Mouse (Mus musculus): ENCODE results near the gene Apba2. TPM values are rescaled to one million over a fixed set of nuclear protein-coding genes. Genes with fewer than 3 reads are reported as not detected.

Apba2 gene
- polyA plus RNA-seq, 1 experiment: 2.3 TPM

DNA sequence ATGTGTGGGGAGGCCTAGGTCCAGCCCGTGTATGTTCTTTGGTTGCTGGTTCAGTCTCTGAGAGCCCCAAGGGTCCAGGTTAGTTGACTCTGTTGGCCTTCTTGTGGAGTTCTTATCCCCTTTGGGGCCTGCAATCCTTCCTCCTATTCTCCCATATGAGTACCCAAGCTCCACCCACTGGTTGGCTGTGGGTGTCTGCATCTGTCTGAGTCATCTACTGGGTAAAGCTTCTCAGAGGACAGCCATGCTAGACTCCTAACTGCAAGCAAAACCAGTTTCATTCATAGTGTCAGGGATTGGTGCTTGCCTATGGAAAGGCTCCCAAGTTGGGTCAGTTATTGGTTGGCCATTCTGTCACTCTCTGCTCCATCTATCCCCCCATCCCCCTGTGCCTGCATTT, 29.8 kb downstream of the Apba2 start:
- DNase-seq (ENCODE audit: low spot score): no peak

DNA sequence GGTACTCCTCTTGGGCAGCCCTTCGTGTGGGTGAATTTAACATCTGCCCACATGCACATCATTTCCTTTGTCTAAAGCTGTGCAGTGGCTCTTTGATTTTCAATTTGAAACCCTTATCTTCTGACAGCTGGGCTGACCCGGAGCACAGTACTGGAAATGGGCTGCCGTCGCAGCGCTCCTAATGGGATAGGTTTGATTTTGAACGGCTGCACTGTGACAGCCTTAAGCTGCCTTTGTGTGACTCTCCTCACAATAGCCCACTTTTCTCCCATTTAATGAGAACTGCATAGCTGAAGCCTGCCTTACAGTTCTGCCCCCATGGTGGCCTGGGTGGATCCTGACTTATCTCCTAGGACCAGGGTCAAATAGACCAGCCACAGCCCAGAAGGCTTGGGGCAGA, 31.9 kb downstream of the Apba2 start:
- no peak for DNase-seq (ENCODE audit: low spot score)

DNA sequence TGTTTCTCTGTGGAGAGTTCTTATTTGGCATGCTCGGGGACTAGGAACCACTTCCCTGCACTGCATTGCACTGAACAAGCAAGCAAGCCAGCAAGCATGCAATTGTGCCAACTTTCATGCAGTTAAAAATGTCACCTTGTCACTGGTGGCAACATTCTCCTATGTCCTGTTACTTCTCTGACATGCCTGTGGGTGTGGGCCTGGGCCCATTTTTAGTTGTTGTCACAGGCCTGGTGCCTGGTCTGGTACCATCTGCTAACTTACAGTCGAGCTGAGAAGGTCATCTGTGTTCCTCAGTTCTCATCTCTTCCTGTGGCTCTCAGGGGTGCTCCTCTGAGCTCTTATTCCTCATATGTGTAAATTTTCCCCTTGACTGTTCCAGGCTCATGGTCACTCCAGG, 33.8 kb downstream of the Apba2 start:
- no peak for DNase-seq (ENCODE audit: low spot score)

DNA sequence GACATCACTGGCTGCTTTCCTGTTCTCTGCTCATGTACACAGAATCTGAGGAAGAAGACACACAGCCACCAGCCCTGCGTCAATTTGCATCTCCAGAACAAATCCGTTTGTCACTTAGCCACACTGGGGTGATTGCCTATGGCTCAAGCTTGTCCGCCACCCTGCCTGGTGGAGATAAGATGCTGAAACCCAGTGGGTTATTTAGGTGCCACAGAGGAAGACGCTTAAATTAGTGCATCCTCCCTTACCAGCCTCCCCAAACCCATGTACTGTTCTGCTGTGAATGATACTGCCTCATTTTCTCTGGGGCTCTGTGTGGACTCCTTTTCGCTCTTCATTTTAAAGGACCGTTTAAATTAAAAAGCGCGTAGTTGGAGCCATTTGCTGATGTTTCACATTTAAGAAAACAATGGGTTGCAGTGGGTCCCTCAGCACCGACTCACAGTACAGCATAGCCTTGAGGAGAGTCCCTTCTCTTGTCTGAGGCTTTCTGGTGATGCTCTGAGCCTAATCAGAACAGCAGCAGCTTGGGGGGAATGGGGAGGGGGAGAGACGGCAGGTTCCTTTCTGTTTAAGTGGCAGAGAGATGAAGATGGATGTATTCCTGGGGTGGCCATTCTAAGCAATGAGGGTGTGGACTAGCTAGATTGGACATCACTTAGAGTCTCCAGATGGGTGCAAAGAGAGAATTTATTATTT, 38.1 kb downstream of the Apba2 start:
- no peak for DNase-seq (ENCODE audit: low spot score)

DNA sequence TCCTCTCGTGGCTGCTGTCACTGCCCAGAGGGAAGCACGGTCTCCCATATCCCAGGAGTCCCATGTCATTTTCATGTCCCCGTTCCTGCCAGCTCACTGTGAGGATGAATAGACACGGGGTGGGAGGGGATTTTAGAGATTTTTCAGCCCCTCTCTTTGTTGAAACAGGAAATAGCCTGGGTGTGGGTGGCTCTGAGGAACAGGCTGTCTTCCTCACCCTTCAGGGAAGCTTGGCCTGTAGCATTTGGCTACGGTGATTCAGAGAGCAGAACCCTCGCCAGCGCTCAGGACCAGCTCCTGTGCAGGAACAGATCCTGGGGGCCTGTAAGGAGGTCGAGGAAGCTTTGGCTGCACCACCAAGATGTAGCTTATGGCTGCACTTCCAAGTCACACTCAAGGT, 45.3 kb downstream of the Apba2 start:
- DNase-seq (ENCODE audit: low spot score): no peak

DNA sequence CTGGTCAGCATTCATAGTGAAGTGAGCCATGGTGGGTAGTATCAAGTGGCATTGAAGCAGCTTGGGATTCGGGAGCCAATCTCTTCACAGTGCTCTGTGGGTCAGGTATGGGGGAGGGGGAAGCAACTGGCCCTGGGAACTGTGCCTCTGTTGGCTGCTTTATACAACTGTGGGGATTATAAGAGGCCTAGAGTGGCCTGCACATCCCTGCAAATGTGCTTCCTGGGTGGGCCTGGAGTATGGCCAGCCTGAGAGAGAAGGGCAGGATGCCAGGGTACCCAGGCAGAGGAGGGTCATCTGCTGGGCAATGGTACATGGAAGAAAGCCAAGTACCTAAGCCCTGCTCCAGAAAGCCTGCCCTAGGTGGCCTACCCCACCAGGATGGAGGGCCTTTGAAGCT, 49.4 kb downstream of the Apba2 start:
- no peak for DNase-seq (ENCODE audit: low spot score)

DNA sequence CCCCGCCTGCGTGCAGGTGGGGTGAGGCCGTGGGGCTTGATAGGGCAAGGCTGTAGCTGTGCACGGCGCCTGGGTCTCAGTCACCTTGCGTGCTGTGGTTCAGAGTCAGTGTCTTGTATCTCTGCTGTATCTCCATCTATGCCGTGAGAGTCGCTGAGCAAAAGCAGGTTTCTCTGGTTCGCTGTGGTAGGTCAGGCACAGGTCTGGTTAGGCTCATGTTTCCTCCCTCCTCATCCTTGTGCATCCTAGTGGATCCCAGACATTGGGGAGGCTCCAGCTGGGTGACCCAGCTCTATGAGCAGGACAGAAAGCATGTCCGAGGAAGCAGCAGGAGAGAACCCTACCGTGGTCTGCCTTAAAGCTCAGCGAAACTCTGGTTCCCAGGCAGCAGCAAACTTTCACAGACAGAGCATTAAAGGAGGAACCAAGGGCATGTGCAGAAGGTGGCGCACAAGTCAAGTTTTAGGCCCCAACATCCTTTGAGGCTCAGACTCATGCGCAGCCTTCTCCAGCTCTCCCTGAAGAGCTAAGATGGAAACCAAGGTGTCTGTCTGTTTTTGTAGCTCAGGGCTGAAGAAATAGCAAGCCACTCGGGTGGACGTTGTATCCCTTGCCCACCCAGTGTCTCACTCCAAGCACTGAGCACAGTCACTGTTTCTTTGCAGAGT, 51.2 kb downstream of the Apba2 start:
- DNase-seq (ENCODE audit: low spot score): no peak

DNA sequence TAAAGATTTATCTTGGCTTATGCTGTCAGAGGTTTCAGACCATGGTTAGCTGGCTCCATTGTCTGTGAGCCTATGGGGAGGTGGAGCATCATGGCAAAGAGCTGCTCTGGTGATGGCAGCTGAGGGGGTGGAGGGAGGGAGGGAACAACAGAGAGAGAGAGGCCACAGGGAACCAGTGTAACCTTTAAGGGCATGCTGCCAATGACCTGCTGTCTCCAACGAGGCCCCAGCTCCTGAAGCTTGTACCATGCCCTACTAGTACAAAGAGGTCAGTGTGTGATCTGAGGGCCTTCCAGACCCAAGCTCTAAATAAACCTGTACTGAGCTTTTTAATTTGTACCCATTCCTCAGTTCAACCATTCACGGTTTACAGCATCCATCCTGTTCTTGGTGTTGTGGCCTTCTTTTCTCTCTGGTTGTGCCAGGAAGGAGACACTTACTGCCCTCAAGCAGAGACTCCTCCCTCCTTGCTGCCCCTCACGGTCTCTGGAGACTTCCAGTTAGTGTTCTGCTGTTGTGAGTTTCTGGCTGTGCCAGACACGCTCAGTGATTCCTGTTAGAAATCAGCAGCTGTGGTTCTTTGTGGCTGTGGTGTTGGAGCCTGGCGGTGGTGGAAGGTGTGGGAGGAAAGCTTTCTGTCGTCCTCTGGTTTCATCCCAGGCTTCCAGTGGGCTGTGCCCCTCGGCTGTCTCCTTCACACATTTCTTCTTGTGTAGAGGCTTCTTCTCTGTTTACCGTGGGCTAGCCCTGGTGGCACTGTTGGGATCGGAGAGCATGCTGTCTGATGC, 60.4 kb downstream of the Apba2 start:
- DNase-seq (ENCODE audit: low spot score): no peak

DNA sequence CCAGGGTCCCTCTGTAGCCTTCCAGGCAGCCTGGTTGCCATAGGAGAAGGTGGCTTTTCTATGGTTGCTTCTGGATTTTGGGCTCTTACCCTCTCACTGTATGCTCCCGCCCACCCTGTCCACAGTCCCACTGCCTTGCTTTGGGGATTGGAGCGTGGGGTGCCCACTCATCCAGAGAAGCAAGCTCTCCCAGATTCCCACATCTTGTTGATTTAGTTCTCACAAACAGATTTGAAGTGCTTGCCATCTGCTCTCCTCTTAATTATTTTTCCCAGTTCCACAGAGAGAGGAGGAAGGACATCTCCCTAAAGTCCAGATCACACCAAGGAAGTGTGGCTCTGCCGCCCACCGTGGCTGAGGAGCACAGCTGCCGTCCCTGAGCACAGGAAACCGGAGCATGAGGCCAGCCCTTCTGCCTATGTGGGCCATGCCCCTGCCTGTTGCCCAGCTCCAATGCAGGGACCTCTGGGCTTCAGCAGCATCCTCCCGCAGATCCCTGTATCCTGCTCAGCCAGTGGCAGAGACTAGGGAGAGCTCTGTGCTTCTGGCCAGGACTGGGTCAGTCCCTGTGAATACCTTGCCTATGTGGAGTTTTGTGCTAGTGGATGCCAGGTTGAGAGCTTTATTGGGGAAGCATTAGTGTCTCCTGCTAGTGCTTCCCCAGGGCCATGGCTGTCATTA, 63.5 kb downstream of the Apba2 start:
- DNase-seq (ENCODE audit: low spot score): no peak

DNA sequence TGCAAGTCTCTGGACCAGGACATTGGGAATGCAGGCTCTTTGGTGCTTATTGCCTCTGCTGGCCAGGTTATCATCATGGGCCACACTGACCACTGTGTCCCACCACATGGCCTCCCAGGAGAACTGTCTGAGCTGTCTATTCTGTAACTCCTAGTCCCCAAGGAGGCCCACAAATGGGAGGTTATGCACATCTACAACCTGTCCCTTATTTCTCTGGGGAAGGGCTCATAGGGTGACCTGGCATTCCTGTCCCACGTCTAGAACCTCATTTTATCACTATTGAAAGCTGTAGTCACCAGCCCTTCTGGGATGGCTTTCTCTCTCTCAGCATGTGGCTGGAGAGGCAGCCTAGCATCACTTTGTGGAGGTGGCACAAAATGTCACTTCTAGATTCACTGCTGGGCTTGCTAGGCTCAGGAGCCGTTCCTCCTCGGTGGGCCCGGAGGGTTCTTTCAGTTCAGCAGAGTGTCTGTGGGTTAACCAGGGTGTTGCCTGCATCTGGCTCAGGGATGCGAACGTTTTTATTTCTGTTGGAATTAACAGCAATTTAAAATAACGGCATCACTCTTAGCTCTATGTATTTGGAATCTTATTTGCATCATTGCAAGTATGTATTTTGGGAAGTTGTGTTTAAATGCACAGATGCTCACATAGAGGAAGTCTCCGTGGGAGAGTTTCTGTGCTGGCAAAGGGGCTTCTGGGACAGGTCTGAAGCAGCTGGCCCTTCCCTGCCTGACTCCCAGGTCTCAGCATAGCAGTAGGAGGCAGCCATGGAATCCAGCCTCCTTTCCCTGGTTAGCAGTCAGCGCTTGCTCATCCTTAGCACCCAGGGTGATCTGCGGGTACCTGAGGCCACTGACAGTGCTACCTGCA, 65.1 kb downstream of the Apba2 start:
- DNase-seq (ENCODE audit: low spot score): no peak

DNA sequence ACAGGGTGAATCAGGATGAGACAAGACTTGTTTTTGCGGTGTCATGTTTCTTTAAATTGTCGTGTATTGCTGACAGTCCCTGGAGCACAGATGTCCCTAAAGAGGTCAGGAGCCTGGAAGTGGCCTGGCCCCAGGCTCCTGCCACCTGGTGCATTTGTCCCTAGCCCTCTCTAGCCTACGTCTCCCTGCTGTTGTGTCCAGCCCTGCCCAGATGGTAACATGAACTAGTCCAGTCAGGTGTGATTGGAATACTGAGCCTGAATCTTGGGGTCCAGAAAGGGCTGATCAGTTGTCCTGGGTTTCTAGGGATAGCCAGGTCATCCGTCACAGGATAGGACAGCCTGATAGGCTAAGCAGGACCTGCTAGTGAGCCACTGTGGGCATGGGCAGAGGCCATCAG, 67.2 kb downstream of the Apba2 start:
- DNase-seq (ENCODE audit: low spot score): no peak

DNA sequence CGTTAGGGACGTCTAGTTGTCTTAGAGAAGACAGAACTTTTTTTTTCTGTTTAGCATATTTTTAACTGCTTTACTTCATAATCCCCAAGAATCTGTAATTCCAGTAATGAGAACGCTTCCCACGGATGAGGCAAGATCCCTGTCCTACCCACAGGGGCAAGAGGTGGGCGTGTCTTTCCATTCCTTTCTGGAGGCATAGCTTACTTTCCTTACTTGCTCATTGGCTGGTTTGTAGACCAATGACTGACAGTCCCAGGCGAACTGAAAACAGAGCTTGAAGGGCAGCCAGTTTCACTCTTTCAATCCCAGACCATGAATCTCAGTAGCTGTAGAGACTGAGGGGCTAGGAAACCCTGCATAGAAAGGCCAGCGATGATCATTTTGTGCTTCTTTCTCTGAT, 68.2 kb downstream of the Apba2 start:
- DNase-seq (ENCODE audit: low spot score): no peak

DNA sequence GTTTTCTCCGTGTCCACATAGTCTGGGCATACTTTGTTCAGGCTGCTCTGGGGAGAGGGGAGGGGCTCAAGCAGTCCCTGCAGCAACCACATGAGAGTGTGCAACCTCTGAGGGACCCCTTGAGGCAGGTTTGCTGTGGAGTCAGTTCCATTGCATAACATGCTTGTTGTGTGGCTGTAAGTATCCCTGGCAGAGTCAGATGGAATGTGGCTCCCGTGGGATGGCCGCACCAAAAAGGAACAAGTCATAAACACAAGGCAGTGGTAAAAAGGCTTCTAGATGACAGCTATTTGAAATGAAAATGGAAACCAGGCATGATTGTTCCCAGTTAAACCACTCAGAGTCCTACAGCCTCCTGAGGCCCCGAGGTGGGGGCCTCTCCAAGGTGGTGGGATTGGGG, 69.4 kb downstream of the Apba2 start:
- DNase-seq (ENCODE audit: low spot score): no peak

DNA sequence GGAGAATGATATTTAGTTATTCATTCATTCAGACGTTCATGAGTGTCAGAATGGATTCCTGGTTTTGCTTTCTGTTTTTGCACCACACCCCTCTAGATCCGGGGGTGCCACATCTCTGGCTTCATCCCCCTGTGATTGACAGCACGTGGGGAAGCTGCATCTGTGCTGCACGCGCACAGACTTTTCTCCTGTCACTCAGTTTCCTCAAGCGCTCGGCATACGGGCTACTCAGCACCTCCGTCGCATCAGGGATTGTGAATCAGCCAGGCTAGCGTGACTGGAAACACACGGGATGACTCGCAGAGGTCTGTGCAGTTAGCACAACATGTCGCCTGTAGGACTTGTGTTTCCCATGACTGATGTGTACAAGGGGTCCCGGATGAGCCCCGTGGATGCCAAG, 72.6 kb downstream of the Apba2 start:
- DNase-seq (ENCODE audit: low spot score): no peak

DNA sequence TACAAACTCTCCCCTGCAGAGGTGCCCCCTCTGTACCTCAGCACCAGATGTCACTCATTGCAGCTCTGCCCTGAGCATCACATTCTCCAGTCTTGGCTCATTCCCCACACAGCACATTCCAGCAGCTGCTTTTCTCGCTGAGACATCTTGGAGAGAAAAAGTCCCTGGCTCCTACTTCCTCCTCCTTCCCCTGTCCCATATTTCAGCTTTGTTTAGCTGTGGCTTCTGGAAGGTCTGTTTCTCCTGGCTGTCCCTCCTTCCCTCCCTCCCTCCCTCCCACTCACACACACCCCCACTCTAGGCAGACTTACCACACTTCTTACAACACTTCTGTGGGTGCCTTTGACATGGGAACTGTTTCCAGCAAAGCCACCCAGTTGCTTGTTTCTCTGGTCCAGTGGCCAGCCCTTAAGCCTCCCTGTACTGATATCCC, 75.0 kb downstream of the Apba2 start:
- DNase-seq (ENCODE audit: low spot score): no peak

DNA sequence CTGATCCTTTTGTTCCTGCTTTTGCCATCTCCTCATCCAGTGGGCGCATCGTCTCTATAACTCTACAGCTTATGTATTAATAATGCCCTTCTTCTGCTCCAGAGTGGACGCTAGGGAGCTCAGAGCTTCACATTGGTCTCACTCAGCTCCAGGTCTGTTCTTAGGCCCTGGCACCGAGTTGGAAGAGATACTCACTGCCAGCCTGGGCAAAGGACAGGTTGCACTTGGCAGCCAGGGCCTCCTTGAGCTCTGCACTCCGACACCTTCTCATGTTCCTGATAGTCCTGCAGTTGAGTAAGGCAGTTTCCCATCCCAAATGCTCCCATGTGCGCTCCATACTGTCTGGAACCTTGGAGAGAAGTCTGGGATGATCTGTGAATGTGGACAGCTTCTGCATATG, 76.7 kb downstream of the Apba2 start:
- DNase-seq (ENCODE audit: low spot score): no peak

DNA sequence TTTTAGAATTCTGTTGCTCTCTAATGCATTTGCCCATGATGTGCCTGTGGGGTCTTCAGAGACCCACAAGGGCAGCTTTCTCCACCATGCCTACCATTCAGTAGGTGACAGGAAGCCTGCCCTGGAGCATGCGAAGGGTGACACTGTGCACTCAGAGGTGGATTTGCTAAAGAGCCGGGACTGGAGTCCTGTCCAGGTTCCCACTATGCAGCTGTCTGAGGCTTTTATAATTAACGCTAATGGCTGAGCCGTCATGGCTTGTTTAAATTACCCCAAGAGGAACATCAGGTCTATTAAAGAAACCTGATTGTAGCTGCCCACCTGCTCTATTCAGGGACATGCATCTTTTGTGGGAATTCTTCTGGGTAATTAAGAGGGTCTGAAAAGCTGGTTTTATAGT, 78.4 kb downstream of the Apba2 start:
- no peak for DNase-seq (ENCODE audit: low spot score)

DNA sequence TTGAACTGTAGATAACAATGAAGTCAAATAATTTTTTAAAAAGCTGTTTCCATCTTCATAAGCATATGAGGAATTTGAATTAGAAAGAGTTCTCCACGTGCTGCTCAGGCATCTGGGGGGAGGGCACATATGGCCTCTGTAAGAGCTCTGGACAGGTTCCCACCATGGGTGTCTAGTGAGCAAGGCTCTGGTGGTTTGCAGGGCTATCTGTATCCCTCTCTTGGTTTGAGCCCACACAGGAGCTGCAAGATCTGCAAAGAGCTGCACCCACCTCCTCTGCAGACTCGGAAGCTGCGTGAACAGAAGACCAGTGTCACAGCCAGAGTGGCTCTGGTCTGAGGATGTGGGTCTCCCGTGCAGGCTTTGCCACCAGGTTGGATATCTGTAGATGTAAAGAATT, 78.8 kb downstream of the Apba2 start:
- DNase-seq (ENCODE audit: low spot score): no peak

DNA sequence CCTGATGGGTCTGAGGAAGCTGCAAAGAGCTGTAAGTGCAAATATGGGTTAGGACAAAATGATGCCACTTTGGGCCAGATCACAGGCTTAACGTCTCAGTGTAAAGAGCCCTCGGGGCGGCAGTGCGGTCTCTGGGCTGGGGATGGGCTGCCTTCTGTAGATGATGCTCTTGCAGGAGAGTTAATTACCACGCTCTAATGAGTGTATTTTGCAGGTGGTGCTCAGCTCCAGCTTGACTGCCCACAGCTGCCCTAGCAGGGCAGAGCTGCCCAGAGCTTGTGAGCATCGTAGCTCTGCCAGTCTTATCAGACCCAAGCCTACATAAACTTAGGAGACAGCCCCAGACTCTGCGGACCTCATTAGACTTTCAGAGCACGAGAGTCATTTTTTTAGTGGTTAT, 80.9 kb downstream of the Apba2 start:
- no peak for DNase-seq (ENCODE audit: low spot score)

DNA sequence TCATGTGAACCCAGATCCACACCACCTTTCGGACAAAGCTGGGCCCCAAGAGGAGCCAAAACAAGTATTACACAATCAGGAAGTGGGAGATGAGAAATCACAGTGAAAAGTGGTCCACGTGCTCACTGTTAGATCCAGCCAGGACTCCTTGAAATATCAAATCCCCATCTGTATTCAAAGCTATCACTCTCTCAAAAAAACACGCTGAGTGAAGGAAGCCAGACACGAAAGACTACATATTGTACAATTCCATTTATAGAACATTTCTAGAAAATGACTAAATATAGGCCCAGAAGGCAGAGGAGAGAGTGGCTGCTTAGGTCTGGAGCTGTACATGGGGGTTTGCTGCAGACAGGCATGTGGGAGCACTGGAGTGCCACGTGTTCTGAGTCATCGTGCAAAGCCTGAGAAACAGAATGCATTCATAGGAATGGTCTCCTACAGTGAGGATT, 82.2 kb downstream of the Apba2 start:
- DNase-seq (ENCODE audit: low spot score): no peak

DNA sequence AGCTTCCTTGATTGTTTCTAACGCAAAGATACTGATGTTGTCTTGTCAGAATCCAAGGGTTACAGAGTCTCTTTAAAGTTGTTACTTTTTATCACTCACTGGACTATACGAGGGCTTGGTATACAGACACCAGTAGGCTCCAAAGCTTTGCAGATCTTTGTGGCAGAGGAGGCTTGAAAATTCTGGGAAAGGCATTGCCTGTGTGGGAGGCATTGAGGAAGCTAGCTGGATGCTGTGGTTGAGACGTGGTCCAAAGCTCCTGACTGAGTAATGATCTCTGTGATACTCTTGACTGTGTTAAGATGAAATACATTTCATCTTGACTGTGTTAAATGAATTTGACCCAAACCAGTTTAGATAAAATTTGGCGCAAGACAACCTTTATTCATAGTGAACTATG, 84.6 kb downstream of the Apba2 start:
- no peak for DNase-seq (ENCODE audit: low spot score)
